Mouse (Mus musculus) adrenal gland, adult 18-20 months (tissue): ENCODE measurements around the gene Myh7b. TPM values are rescaled to one million over a fixed set of nuclear protein-coding genes. Genes with fewer than 3 reads are reported as not detected.

ENCODE experiments used
- DNase-seq, 2 experiments: peaks; one replicate each; pipeline ENCODE4 v3.0.0; 2021 to 2022; ENCODE audit warnings: low spot score in 2 of 2
- microRNA-seq, 2 experiments: library from miRNA; unstranded; fragments of <30 nt; microRNA quantifications; one replicate each; pipeline ENCODE4 v1.2.0; 2021; ENCODE audit warnings: borderline number of aligned reads in 2 of 2
- total RNA-seq, 2 experiments: library from RNA; stranded (reverse); gene quantifications; 1 replicate in 1 of 2; 2 replicates in 1 of 2; pipeline ENCODE4 v1.2.3; 2021

The Myh7b gene
- total RNA-seq, 2 experiments from 2014 or later, result 0.17 to 0.45 TPM

DNA sequence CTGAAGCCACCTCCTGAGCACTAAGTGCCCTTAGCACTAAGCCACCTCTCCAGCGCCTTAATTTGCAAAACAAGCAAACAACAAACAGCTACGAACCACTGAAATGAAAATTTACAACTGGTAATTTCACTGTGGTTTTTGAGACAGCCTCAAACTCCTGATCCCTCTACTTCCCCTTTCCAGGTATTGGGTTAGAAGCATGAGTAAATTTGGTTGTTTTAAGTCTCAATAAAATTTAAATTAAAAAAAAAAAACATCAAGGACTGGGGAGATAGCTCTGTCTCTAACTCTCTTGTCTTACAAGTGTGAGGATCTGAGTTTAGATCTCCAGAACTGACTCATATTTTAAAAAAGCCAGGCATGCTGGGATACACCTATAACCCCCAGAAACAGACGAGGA lies 72.1 kb downstream of the Myh7b start:
- no peak for DNase-seq

DNA sequence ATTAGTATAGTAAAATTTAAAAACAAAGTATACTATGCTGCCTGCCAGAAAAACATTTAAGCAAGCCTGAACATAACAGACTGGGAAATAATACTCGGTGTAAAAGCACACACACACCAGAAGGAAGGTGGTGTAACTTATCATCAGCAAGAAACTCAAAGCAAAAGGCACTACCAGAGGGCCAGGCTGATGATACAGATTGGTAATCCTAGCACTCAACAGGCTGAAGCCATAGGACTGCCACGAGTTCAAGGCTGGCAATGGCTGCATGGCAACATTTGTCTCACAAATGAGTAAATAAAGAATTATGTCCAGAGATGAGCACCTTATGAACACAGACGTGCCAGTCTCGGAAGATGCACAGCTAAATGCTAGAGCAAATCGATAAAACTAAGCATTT lies 72.8 kb downstream of the Myh7b start:
- DNase-seq, result no peak

Small RNAs within 50 kb of the gene (microRNA-seq; reads per million reads assigned to microRNA genes)
- 18.4 to 199 reads per million in 2 experiments for gene Mir499

Other genes starting within 250 kb of the Myh7b start
- 100 to 1,000 TPM; 293 to 384 TPM for gene Trp53inp2, start 230.2 kb upstream of the Myh7b start, total RNA-seq
- 10 to 100 TPM; 33.3 to 39.4 TPM for gene Ncoa6, start 137.3 kb upstream of the Myh7b start, total RNA-seq
- gene Acss2, start 93.3 kb upstream of the Myh7b start, total RNA-seq, result 100 to 1,000 TPM in 1 of 2 experiments, 10 to 100 TPM in 1; 83.3 to 368 TPM
- gene Ggt7, start 93.0 kb upstream of the Myh7b start, total RNA-seq, result 1 to 10 TPM; 3.0 to 4.7 TPM
- 10 to 100 TPM; 41.4 to 67.5 TPM for gene Gss, start 18.4 kb upstream of the Myh7b start, total RNA-seq
- 100 to 1,000 TPM; 123 to 144 TPM for gene Trpc4ap, start 81.2 kb downstream of the Myh7b start, total RNA-seq
- gene Edem2, start 118.3 kb downstream of the Myh7b start, total RNA-seq, result 10 to 100 TPM; 36.9 to 46.2 TPM
- not detected for gene Gm17581, start 124.7 kb downstream of the Myh7b start, total RNA-seq
- gene Procr, start 139.9 kb downstream of the Myh7b start, total RNA-seq, result 100 to 1,000 TPM in 1 of 2 experiments, 10 to 100 TPM in 1; 44.9 to 104 TPM
- gene Mmp24, start 164.1 kb downstream of the Myh7b start, total RNA-seq, result 1 to 10 TPM; 1.2 to 2.3 TPM
- gene BC029722, start 208.2 kb downstream of the Myh7b start, total RNA-seq, result 100 to 1,000 TPM; 171 to 240 TPM
- gene Eif6, start 215.7 kb downstream of the Myh7b start, total RNA-seq, result 100 to 1,000 TPM; 131 to 138 TPM
- not detected for gene Fam83c, start 223.6 kb downstream of the Myh7b start, total RNA-seq